Mouse (Mus musculus) MEL (cell line): ENCODE results near the gene Nudt8. TPM values are rescaled to one million over a fixed set of nuclear protein-coding genes. Genes with fewer than 3 reads are reported as not detected.
A peak's percentile ranks its signal among the peaks of the same experiment; 100 is the strongest.
"Not testable (repeated sequence)": the region's sequence is repeated elsewhere in the genome, so short reads cannot be mapped to it uniquely, and the experiment has no call there.

Source experiments
- DNase-seq: peaks from one replicate; pipeline ENCODE4 v3.0.0; 2011; ENCODE audit warnings: low read depth, low spot score
- H3K27ac ChIP-seq: 2 replicates; pipeline ENCODE4 v1.5.1; 2012; ENCODE audit warnings: low read depth, mild to moderate bottlenecking, control low read depth, low read length, moderate library complexity; ENCODE audit not compliant: control insufficient read depth
- H3K27me3 ChIP-seq, 2 experiments: fragments of 150-350 bp in 1 of 2; sonication (generic) in 1 of 2; 2 replicates each; pipeline ENCODE4 v1.6.1; 2012; ENCODE audit warnings: low read length in 2 of 2, mild to moderate bottlenecking in 2 of 2, improper control_type of control experiment in 1 of 2, moderate library complexity in 1 of 2; ENCODE audit not compliant: insufficient read depth in 2 of 2, control insufficient read depth in 1 of 2
- H3K36me3 ChIP-seq, 2 experiments: 2 replicates each; pipeline ENCODE4 v1.6.1; 2012 to 2014; ENCODE audit warnings: low read length in 2 of 2, improper control_type of control experiment in 1 of 2, inconsistent platforms in 1 of 2, mild to moderate bottlenecking in 1 of 2; ENCODE audit not compliant: insufficient read depth in 2 of 2, control insufficient read depth in 1 of 2
- H3K4me1 ChIP-seq, 2 experiments: fragments of 150-350 bp in 1 of 2; sonication (generic) in 1 of 2; 2 replicates each; pipeline ENCODE4 v1.6.1; 2012; ENCODE audit warnings: low read length in 2 of 2, improper control_type of control experiment in 1 of 2, mild to moderate bottlenecking in 1 of 2; ENCODE audit not compliant: insufficient read depth in 2 of 2, control insufficient read depth in 1 of 2
- H3K4me3 ChIP-seq, 2 experiments: fragments of 150-350 bp in 1 of 2; sonication (generic) in 1 of 2; 2 replicates each; pipeline ENCODE4 v1.5.1; 2012; ENCODE audit warnings: low read depth in 2 of 2, low read length in 2 of 2, mild to moderate bottlenecking in 2 of 2, moderate library complexity in 2 of 2, control low read depth in 1 of 2, improper control_type of control experiment in 1 of 2; ENCODE audit not compliant: control insufficient read depth in 1 of 2, insufficient read depth in 1 of 2
- H3K79me2 ChIP-seq: 2 replicates; pipeline ENCODE4 v1.6.1; 2012; ENCODE audit warnings: mild to moderate bottlenecking, low read length, moderate library complexity; ENCODE audit not compliant: control insufficient read depth, poor library complexity, insufficient read depth
- H3K9ac ChIP-seq: 2 replicates; pipeline ENCODE4 v1.6.1; 2012; ENCODE audit warnings: low read depth, mild to moderate bottlenecking, control low read depth, low read length, moderate library complexity; ENCODE audit not compliant: control insufficient read depth, poor library complexity, severe bottlenecking
- H3K9me3 ChIP-seq: fragments of 150-350 bp; sonication (generic); replicated peaks from 2 replicates; pipeline ENCODE4 v1.6.1; 2012; ENCODE audit warnings: mild to moderate bottlenecking, low read length, improper control_type of control experiment, moderate library complexity; ENCODE audit not compliant: insufficient read depth
- BHLHE40 ChIP-seq: IDR thresholded peaks from 2 replicates; pipeline ENCODE4 v1.6.1; 2012; ENCODE audit warnings: low read depth, mild to moderate bottlenecking, inconsistent platforms, low read length, improper control_type of control experiment, borderline replicate concordance
- E2F4 ChIP-seq: IDR thresholded peaks from 2 replicates; pipeline ENCODE4 v1.6.1; 2011; ENCODE audit warnings: low read depth, low read length, improper control_type of control experiment, borderline replicate concordance
- EP300 ChIP-seq, 2 experiments: IDR thresholded peaks; 2 replicates each; pipeline ENCODE4 v1.6.1; 2011; ENCODE audit warnings: improper control_type of control experiment in 2 of 2, low read length in 2 of 2, low read depth in 1 of 2, mild to moderate bottlenecking in 1 of 2
- ETS1 ChIP-seq: IDR thresholded peaks from 2 replicates; pipeline ENCODE4 v1.6.1; 2012; ENCODE audit warnings: low read depth, mild to moderate bottlenecking, inconsistent platforms, low read length, improper control_type of control experiment, moderate library complexity
- GATA1 ChIP-seq: IDR thresholded peaks from 2 replicates; pipeline ENCODE4 v1.6.1; 2011; ENCODE audit warnings: low read depth, low read length, improper control_type of control experiment
- MAFK ChIP-seq: IDR thresholded peaks from 2 replicates; pipeline ENCODE4 v1.6.1; 2011; ENCODE audit warnings: low read depth, mild to moderate bottlenecking, low read length, improper control_type of control experiment, borderline replicate concordance
- MXI1 ChIP-seq: IDR thresholded peaks from 2 replicates; pipeline ENCODE4 v1.6.1; 2011; ENCODE audit warnings: mild to moderate bottlenecking, low read depth, low read length, improper control_type of control experiment
- MYB ChIP-seq: IDR thresholded peaks from 2 replicates; pipeline ENCODE4 v1.6.1; 2011; ENCODE audit warnings: mild to moderate bottlenecking, low read depth, low read length, improper control_type of control experiment
- MYC ChIP-seq: IDR thresholded peaks from 2 replicates; pipeline ENCODE4 v1.6.1; 2011; ENCODE audit warnings: low read depth, mild to moderate bottlenecking, low read length, improper control_type of control experiment, moderate library complexity
- NELFE ChIP-seq: IDR thresholded peaks from 2 replicates; pipeline ENCODE4 v1.6.1; 2011; ENCODE audit warnings: low read depth, low read length, improper control_type of control experiment
- POLR2A ChIP-seq, 2 experiments: IDR thresholded peaks; 2 replicates each; pipeline ENCODE4 v1.6.1; 2011 to 2012; ENCODE audit warnings: low read length in 2 of 2, mild to moderate bottlenecking in 2 of 2, control low read depth in 1 of 2, improper control_type of control experiment in 1 of 2, low read depth in 1 of 2, moderate library complexity in 1 of 2; ENCODE audit not compliant: control insufficient read depth in 1 of 2, insufficient read depth in 1 of 2, poor library complexity in 1 of 2
- POLR2AphosphoS2 ChIP-seq: IDR thresholded peaks from 2 replicates; pipeline ENCODE4 v1.6.1; 2011; ENCODE audit warnings: low read length, improper control_type of control experiment
- SIN3A ChIP-seq: IDR thresholded peaks from 2 replicates; pipeline ENCODE4 v1.6.1; 2012; ENCODE audit warnings: low read length, improper control_type of control experiment, inconsistent platforms
- TAL1 ChIP-seq: IDR thresholded peaks from 2 replicates; pipeline ENCODE4 v1.6.1; 2012; ENCODE audit warnings: mild to moderate bottlenecking, inconsistent platforms, low read length, moderate library complexity, mixed read lengths
- TCF12 ChIP-seq: IDR thresholded peaks from 2 replicates; pipeline ENCODE4 v1.6.1; 2014; ENCODE audit warnings: low read depth, mild to moderate bottlenecking, inconsistent platforms, low read length, improper control_type of control experiment, moderate library complexity
- USF2 ChIP-seq, 2 experiments: IDR thresholded peaks; 2 replicates each; pipeline ENCODE4 v1.6.1; 2011 to 2012; ENCODE audit warnings: improper control_type of control experiment in 2 of 2, low read length in 2 of 2, borderline replicate concordance in 1 of 2, inconsistent platforms in 1 of 2, low read depth in 1 of 2, mild to moderate bottlenecking in 1 of 2; ENCODE audit not compliant: insufficient read depth in 1 of 2
- ZC3H11A ChIP-seq: IDR thresholded peaks from 2 replicates; pipeline ENCODE4 v1.6.1; 2012; ENCODE audit warnings: low read depth, mild to moderate bottlenecking, inconsistent platforms, low read length, improper control_type of control experiment
- polyA plus RNA-seq, 2 experiments: library from polyadenylated mRNA; stranded (reverse) in 1 of 2; unstranded in 1 of 2; fragments of >175 nt in 1 of 2; fragments of >200 nt in 1 of 2; gene quantifications; 2 replicates each; pipeline versions ENCODE4 v1.2.1 to v1.2.4; 2012; ENCODE audit warnings: low replicate concordance in 2 of 2, low read depth in 1 of 2; ENCODE audit not compliant: insufficient read length in 2 of 2, insufficient read depth in 1 of 2, missing spikeins in 1 of 2
- total RNA-seq: library from RNA; depleted of rRNA; stranded (reverse); fragments of 300-350 nt; gene quantifications from 2 replicates; pipeline ENCODE4 v1.2.3, GENCODE M21; 2012

Gene Nudt8
- total and polyA plus RNA-seq, 3 experiments: 58.1 to 71.5 TPM; not detected in 1

GRCm38 (mm10) chr19:4044109-4044508, 43.7 kb downstream of the Nudt8 start:
- H3K36me3 ChIP-seq, H3K9me3 ChIP-seq, H3K27me3 ChIP-seq, H3K79me2 ChIP-seq, H3K9ac ChIP-seq, H3K4me3 ChIP-seq, H3K4me1 ChIP-seq: not testable (repeated sequence)
- TF ChIP-seq TAL1: peak; percentile 73
- 0 out of 2 replicates have a peak, but pooled peaks have one; percentile 18 for TF ChIP-seq E2F4
- TF ChIP-seq TCF12: peak; percentile 70
- TF ChIP-seq ETS1: peak; percentile 55
- TF ChIP-seq POLR2A (IDR thresholded peaks at IDR 0.05; ENCODE audit: control insufficient read depth in 1 of 2, insufficient read depth in 1 of 2, low read depth in 1 of 2, low read length in 2 of 2, poor library complexity in 1 of 2): 0 out of 4 replicates have a peak, but pooled peaks of 1 of the 2 experiments have one; percentile 21
- TF ChIP-seq GATA1: peak; percentile 80
- TF ChIP-seq EP300 (IDR thresholded peaks at IDR 0.05; ENCODE audit: low read depth in 1 of 2, low read length in 2 of 2): peak; percentile 61 to 87; a peak in 3 of 4 replicates
- peak; percentile 92 for DNase-seq
- H3K27ac ChIP-seq: peak overlapping the region; percentile 86

- H3K79me2 ChIP-seq: no peaks in the 10 kb centered on the region
- H3K27me3 ChIP-seq: no peaks in the 10 kb centered on the region
- H3K4me1 ChIP-seq: peaks cover 0 to 7% of the 10 kb centered on the region in 2 experiments; a peak in 2 of 4 replicates
- H3K9ac ChIP-seq: no peak within 1 kb of the TSS
- peak within 1 kb of the TSS; percentile 59 for H3K27ac ChIP-seq
- peak; percentile 49; the same call in 1 of the 2 replicates for TF ChIP-seq MYB
- no peak for TF ChIP-seq ZC3H11A
- no peak for TF ChIP-seq MAFK
- no peak for TF ChIP-seq BHLHE40
- peak; percentile 69; the same call in 1 of the 2 replicates for TF ChIP-seq TCF12
- TF ChIP-seq POLR2AphosphoS2: no peak
- peak; percentile 47 for TF ChIP-seq TAL1
- no peak for TF ChIP-seq NELFE
- TF ChIP-seq USF2 (IDR thresholded peaks at IDR 0.05; ENCODE audit: borderline replicate concordance in 1 of 2, insufficient read depth in 1 of 2, low read depth in 1 of 2, low read length in 2 of 2): no peak
- peak; percentile 21 to 74; a peak in 2 of 4 replicates for TF ChIP-seq EP300 (IDR thresholded peaks at IDR 0.05; ENCODE audit: low read depth in 1 of 2, low read length in 2 of 2)
- peak; percentile 58 for TF ChIP-seq GATA1
- TF ChIP-seq ETS1: no peak
- no peak for TF ChIP-seq MXI1
- TF ChIP-seq SIN3A: no peak
- TF ChIP-seq MYC: no peak
- no peak within 1 kb of the TSS for H3K4me3 ChIP-seq
- no peaks in the 10 kb centered on the region for H3K9me3 ChIP-seq
- no peak for DNase-seq
- peaks cover 0 to 3% of the 10 kb centered on the region in 2 experiments; a peak in 1 of 4 replicates for H3K36me3 ChIP-seq
Observed at GRCm38 (mm10) chr19:4045966-4046865, 45.8 kb downstream of the Nudt8 start, which contains the start of gene Gstp2. Gene Gstp2 (minus strand): TSS chr19:4046023.
